Mouse (Mus musculus) frontal cortex, adult 2 months (tissue): ENCODE measurements around the gene Hbq1b. TPM values are rescaled to one million over a fixed set of nuclear protein-coding genes. Genes with fewer than 3 reads are reported as not detected.

ENCODE experiments used
- polyA plus RNA-seq: library from polyadenylated mRNA; depleted of rRNA; stranded (reverse); fragments of >200 nt; gene quantifications from 2 replicates; pipeline ENCODE4 v1.2.3, GENCODE M21; 2012; rRNA removed

Gene Hbq1b
- polyA plus RNA-seq, 1 experiment = 0.50 TPM

Other genes with a start within 250 kb of the Hbq1b start
- gene Il9r, start 86.7 kb upstream of the Hbq1b start, polyA plus RNA-seq = not detected in 2 replicates
- gene Snrnp25, start 81.5 kb upstream of the Hbq1b start, polyA plus RNA-seq = 47.4 and 54.0 TPM in 2 replicates
- 23.6 and 26.7 TPM in 2 replicates for gene Rhbdf1, start 64.7 kb upstream of the Hbq1b start, polyA plus RNA-seq
- gene Mpg, start 60.5 kb upstream of the Hbq1b start, polyA plus RNA-seq = 13.8 and 17.0 TPM in 2 replicates
- 75.7 and 85.2 TPM in 2 replicates for gene Nprl3, start 19.3 kb upstream of the Hbq1b start, polyA plus RNA-seq
- 5.3 and 14.7 TPM in 2 replicates for gene Hba-x, start 10.6 kb upstream of the Hbq1b start, polyA plus RNA-seq
- 138 and 217 TPM in 2 replicates for gene Hba-a1, start 3.5 kb upstream of the Hbq1b start, polyA plus RNA-seq
- 443 and 591 TPM in 2 replicates for gene Hba-a2, start 9.5 kb downstream of the Hbq1b start, polyA plus RNA-seq
- gene Hbq1a, start 13.1 kb downstream of the Hbq1b start, polyA plus RNA-seq = 1.3 and 1.8 TPM in 2 replicates
- gene Sh3pxd2b, start 60.9 kb downstream of the Hbq1b start, polyA plus RNA-seq = 11.8 and 12.5 TPM in 2 replicates
- gene Ubtd2, start 168.4 kb downstream of the Hbq1b start, polyA plus RNA-seq = 24.0 and 25.4 TPM in 2 replicates
- 0.34 and 0.64 TPM in 2 replicates for gene Efcab9, start 245.1 kb downstream of the Hbq1b start, polyA plus RNA-seq
- gene Stk10, start 246.3 kb downstream of the Hbq1b start, polyA plus RNA-seq = 4.2 and 4.6 TPM in 2 replicates